Mouse (Mus musculus): ENCODE data around the gene Nf1.

- TF ChIP-seq CTCF (IDR thresholded peaks at IDR 0.05) (no peak), EP300 (IDR thresholded peaks at IDR 0.05) (no peak)
These were observed 241.8 kb downstream of the Nf1 start for GRCm38 (mm10) chr11:79581257-79581656.
